Mouse (Mus musculus) stomach, postnatal 0 days (tissue): Measurements from ENCODE around the gene Slc35c1.

Experiments
- CTCF ChIP-seq: IDR thresholded peaks from 2 replicates; pipeline ENCODE4 v1.5.1; 2016; ENCODE audit warnings: antibody characterized with exemption, low read depth, mild to moderate bottlenecking, moderate library complexity
- EP300 ChIP-seq: optimal IDR thresholded peaks from 2 replicates; pipeline ENCODE3; 2016; ENCODE audit warnings: antibody characterized with exemption

DNA sequence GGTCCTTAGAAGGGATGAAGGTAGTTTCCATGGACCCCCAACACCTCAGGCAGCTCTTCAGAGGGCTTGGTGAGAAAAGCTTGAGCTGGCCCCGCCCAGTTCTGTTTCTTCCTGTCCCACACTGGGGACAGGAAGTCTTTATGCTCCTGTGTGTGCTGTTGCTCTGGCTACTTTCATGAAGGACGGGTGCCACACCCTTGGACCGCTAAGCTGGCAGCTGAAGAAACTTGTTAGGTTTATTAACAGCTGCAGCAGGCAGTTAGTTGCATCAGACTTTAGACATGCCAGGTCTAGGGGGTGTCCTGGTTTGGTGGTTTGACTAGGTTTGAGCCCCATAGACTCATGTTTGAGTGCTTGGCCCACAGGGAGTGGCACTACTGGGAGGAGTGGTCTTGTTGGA, 4.4 kb upstream of the Slc35c1 start:
- TF ChIP-seq CTCF (no peak), EP300 (no peak)
